Mouse (Mus musculus): Measurements from ENCODE around the gene Ift140.
A peak's percentile ranks its signal among the peaks of the same experiment; 100 is the strongest.

The Ift140 gene

GRCm38 (mm10) chr17:25086724-25087123 is 70.8 kb downstream of the Ift140 start:
- DNase-seq (ENCODE audit: low read depth, low spot score): no peak
- peaks cover 8% of the 10 kb centered on the region for H3K36me3 ChIP-seq (ENCODE audit: control insufficient read depth, insufficient read depth, low read length, poor library complexity, severe bottlenecking)

GRCm38 (mm10) chr17:25089158-25089557 is 73.3 kb downstream of the Ift140 start:
- no peaks in the 10 kb centered on the region for H3K27me3 ChIP-seq (ENCODE audit: control insufficient read depth, insufficient read depth, low read length, poor library complexity, severe bottlenecking)
- H3K36me3 ChIP-seq (ENCODE audit: control insufficient read depth, insufficient read depth, low read length, poor library complexity, severe bottlenecking): peaks cover 10% of the 10 kb centered on the region
- DNase-seq (ENCODE audit: low read depth, low spot score): no peak

More at GRCm38 (mm10) chr17:25086724-25087123, 70.8 kb downstream of the Ift140 start:
- H3K27me3 ChIP-seq (ENCODE audit: control insufficient read depth, insufficient read depth, low read length, poor library complexity, severe bottlenecking): no peaks in the 10 kb centered on the region

GRCm38 (mm10) chr17:25090450-25090849 is 74.6 kb downstream of the Ift140 start:
- Histone ChIP-seq H3K36me3 (ENCODE audit: control insufficient read depth, insufficient read depth, low read length, poor library complexity, severe bottlenecking) (peaks cover 13% of the 10 kb centered on the region), H3K27me3 (ENCODE audit: control insufficient read depth, insufficient read depth, low read length, poor library complexity, severe bottlenecking) (no peaks in the 10 kb centered on the region)
- DNase-seq (ENCODE audit: low read depth, low spot score): no peak

- no peaks in the 10 kb centered on the region for H3K27me3 ChIP-seq (ENCODE audit: control insufficient read depth, insufficient read depth, low read length, poor library complexity, severe bottlenecking)
- peaks cover 9% of the 10 kb centered on the region for H3K36me3 ChIP-seq (ENCODE audit: control insufficient read depth, insufficient read depth, low read length, poor library complexity, severe bottlenecking)
- DNase-seq (ENCODE audit: low read depth, low spot score): no peak
Observed at GRCm38 (mm10) chr17:25096221-25096620, 80.3 kb downstream of the Ift140 start.

- Histone ChIP-seq H3K27me3 (ENCODE audit: control insufficient read depth, insufficient read depth, low read length, poor library complexity, severe bottlenecking) (no peaks in the 10 kb centered on the region), H3K36me3 (ENCODE audit: control insufficient read depth, insufficient read depth, low read length, poor library complexity, severe bottlenecking) (peaks cover 6% of the 10 kb centered on the region; the same call in 1 of the 2 replicates)
- no peak for DNase-seq (ENCODE audit: low read depth, low spot score)
Observed at GRCm38 (mm10) chr17:25100052-25100451, 84.2 kb downstream of the Ift140 start.

- H3K36me3 ChIP-seq (ENCODE audit: control insufficient read depth, insufficient read depth, low read length, poor library complexity, severe bottlenecking): 0 out of 2 replicates have a peak, but pooled peaks cover 5% of the 10 kb centered on the region
- no peak for DNase-seq (ENCODE audit: low read depth, low spot score)
Observed at GRCm38 (mm10) chr17:25101338-25101737, 85.5 kb downstream of the Ift140 start.

GRCm38 (mm10) chr17:25107786-25108185 is 91.9 kb downstream of the Ift140 start:
- peaks cover 2% of the 10 kb centered on the region; the same call in 1 of the 2 replicates for H3K36me3 ChIP-seq (ENCODE audit: control insufficient read depth, insufficient read depth, low read length, poor library complexity, severe bottlenecking)
- H3K27me3 ChIP-seq (ENCODE audit: control insufficient read depth, insufficient read depth, low read length, poor library complexity, severe bottlenecking): no peaks in the 10 kb centered on the region
- DNase-seq (ENCODE audit: low read depth, low spot score): no peak

More at GRCm38 (mm10) chr17:25101338-25101737, 85.5 kb downstream of the Ift140 start:
- no peaks in the 10 kb centered on the region for H3K27me3 ChIP-seq (ENCODE audit: control insufficient read depth, insufficient read depth, low read length, poor library complexity, severe bottlenecking)

- H3K27me3 ChIP-seq (ENCODE audit: control insufficient read depth, insufficient read depth, low read length, poor library complexity, severe bottlenecking): no peaks in the 10 kb centered on the region
- peak; percentile 59 for DNase-seq (ENCODE audit: low read depth, low spot score)
- H3K36me3 ChIP-seq (ENCODE audit: control insufficient read depth, insufficient read depth, low read length, poor library complexity, severe bottlenecking): no peaks in the 10 kb centered on the region; the same call in 1 of the 2 replicates
Observed at GRCm38 (mm10) chr17:25109578-25109977, 93.7 kb downstream of the Ift140 start.

- no peak for DNase-seq (ENCODE audit: low read depth, low spot score)
- no peaks in the 10 kb centered on the region for H3K27me3 ChIP-seq (ENCODE audit: control insufficient read depth, insufficient read depth, low read length, poor library complexity, severe bottlenecking)
Observed at GRCm38 (mm10) chr17:25110590-25110989, 94.7 kb downstream of the Ift140 start.

GRCm38 (mm10) chr17:25111220-25111619 is 95.3 kb downstream of the Ift140 start:
- no peak for DNase-seq (ENCODE audit: low read depth, low spot score)
- Histone ChIP-seq H3K36me3 (ENCODE audit: control insufficient read depth, insufficient read depth, low read length, poor library complexity, severe bottlenecking) (no peaks in the 10 kb centered on the region; the same call in 1 of the 2 replicates), H3K27me3 (ENCODE audit: control insufficient read depth, insufficient read depth, low read length, poor library complexity, severe bottlenecking) (no peaks in the 10 kb centered on the region)

More at GRCm38 (mm10) chr17:25110590-25110989, 94.7 kb downstream of the Ift140 start:
- no peaks in the 10 kb centered on the region; the same call in 1 of the 2 replicates for H3K36me3 ChIP-seq (ENCODE audit: control insufficient read depth, insufficient read depth, low read length, poor library complexity, severe bottlenecking)

GRCm38 (mm10) chr17:25111739-25112422 is 96.0 kb downstream of the Ift140 start:
- no peaks in the 10 kb centered on the region for H3K27me3 ChIP-seq (ENCODE audit: control insufficient read depth, insufficient read depth, low read length, poor library complexity, severe bottlenecking)
- no peak for DNase-seq (ENCODE audit: low read depth, low spot score)
- H3K36me3 ChIP-seq (ENCODE audit: control insufficient read depth, insufficient read depth, low read length, poor library complexity, severe bottlenecking): no peaks in the 10 kb centered on the region; the same call in 1 of the 2 replicates

GRCm38 (mm10) chr17:25112423-25112810 is 96.5 kb downstream of the Ift140 start:
- H3K27me3 ChIP-seq (ENCODE audit: control insufficient read depth, insufficient read depth, low read length, poor library complexity, severe bottlenecking): no peaks in the 10 kb centered on the region
- no peaks in the 10 kb centered on the region; the same call in 1 of the 2 replicates for H3K36me3 ChIP-seq (ENCODE audit: control insufficient read depth, insufficient read depth, low read length, poor library complexity, severe bottlenecking)
- DNase-seq (ENCODE audit: low read depth, low spot score): no peak

- H3K27me3 ChIP-seq (ENCODE audit: control insufficient read depth, insufficient read depth, low read length, poor library complexity, severe bottlenecking): no peaks in the 10 kb centered on the region
- DNase-seq (ENCODE audit: low read depth, low spot score): no peak
- no peaks in the 10 kb centered on the region; the same call in 1 of the 2 replicates for H3K36me3 ChIP-seq (ENCODE audit: control insufficient read depth, insufficient read depth, low read length, poor library complexity, severe bottlenecking)
Observed at GRCm38 (mm10) chr17:25114908-25115645, 99.2 kb downstream of the Ift140 start.

- DNase-seq (ENCODE audit: low read depth, low spot score): peak; percentile 94
- no peaks in the 10 kb centered on the region; the same call in 1 of the 2 replicates for H3K36me3 ChIP-seq (ENCODE audit: control insufficient read depth, insufficient read depth, low read length, poor library complexity, severe bottlenecking)
Observed at GRCm38 (mm10) chr17:25115664-25116432, 100.0 kb downstream of the Ift140 start, which contains the start of gene Telo2. Gene Telo2 (minus strand): TSS chr17:25115967.

More at GRCm38 (mm10) chr17:25115664-25116432, 100.0 kb downstream of the Ift140 start, which contains the start of gene Telo2:
- no peaks in the 10 kb centered on the region for H3K27me3 ChIP-seq (ENCODE audit: control insufficient read depth, insufficient read depth, low read length, poor library complexity, severe bottlenecking)
